Mouse (Mus musculus): ENCODE results near the gene Tmem178b. TPM values are rescaled to one million over a fixed set of nuclear protein-coding genes. Genes with fewer than 3 reads are reported as not detected.

Tmem178b gene
- polyA plus RNA-seq, 1 experiment from 2014 or later = 33.1 TPM

DNA sequence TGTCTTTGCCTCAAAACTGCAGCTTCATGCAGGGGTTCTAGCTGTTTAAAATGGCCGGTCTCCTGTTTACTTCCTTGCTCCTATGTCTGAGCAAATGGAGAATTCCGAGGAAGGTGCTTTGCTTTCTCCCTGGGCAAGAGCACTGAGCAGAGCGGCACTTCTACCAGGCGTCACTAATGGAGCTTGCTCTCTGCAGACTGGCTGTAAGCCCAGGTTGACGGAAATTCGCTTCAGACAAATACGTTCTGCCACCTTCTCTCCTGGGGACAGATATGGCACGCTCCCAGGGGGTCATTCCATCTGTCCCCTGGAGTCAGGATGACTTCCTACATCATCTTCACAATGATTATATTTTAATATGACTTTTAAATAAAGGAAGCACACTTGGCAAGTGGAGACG, 271.3 kb downstream of the Tmem178b start:
- Histone ChIP-seq H3K4me3 (no peak overlapping the region), H3K9me3 (no peaks in the 10 kb centered on the region), H3K27me3 (no peaks in the 10 kb centered on the region), H3K36me3 (no peaks in the 10 kb centered on the region), H3K4me1 (replicated peaks) (0 out of 2 replicates have a peak, but pooled peaks cover 4% of the 10 kb centered on the region), H3K27ac (replicated peaks) (no peak overlapping the region), H3K9ac (no peak overlapping the region), H3K4me2 (no peak overlapping the region)
- 68% methylated on average over 9 of the region's 9 CpGs for WGBS
- no peak; the same call in 1 of the 2 replicates for ATAC-seq (ENCODE audit: low FRiP score, low read depth)

DNA sequence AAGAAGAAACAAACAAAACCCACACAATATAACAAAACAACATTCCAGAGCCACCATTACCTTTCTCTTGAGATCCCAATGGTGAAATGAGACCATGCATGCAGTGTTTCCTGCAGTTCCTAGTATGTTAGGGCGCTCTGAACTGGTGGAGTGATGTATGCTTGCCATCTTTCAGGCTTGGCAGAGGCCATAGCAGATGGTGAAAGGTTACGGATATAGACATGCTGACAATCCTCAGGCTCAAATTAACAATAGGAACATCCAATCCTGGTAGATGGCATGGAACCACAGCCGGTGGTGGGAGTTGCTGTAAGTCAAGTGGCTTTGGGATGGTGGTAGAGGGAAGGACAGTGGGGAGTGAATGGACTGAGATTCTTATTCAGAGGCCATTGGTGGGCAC, 272.5 kb downstream of the Tmem178b start:
- 87% methylated on average over 3 of the region's 3 CpGs for WGBS
- H3K9me3 ChIP-seq = no peaks in the 10 kb centered on the region
- H3K27me3 ChIP-seq = no peaks in the 10 kb centered on the region
- ATAC-seq (ENCODE audit: low FRiP score, low read depth) = no peak
- no peak overlapping the region for H3K27ac ChIP-seq (replicated peaks)
- H3K4me1 ChIP-seq (replicated peaks) = 0 out of 2 replicates have a peak, but pooled peaks cover 4% of the 10 kb centered on the region
- H3K36me3 ChIP-seq = no peaks in the 10 kb centered on the region
- no peak overlapping the region for H3K9ac ChIP-seq
- H3K4me2 ChIP-seq = no peak overlapping the region
- no peak overlapping the region for H3K4me3 ChIP-seq

DNA sequence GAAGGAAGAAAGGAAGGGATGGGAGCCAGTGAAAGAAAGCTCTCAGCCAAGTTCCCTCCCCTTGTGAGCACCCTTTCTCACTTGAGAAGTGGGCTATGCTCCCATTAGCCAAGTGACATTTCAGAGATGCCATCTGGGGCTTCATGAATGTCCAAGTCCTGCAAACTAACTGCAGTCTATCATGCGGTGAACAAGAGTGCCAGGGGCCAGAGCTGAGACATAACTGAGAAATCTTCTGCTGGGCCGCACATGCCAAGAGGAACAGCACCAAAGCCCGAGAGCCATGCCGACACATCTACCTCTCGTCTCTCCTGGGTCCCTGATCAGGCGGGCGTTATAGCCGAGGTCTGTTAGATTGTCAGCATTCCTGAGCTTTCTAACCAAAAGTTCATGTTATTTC, 279.2 kb downstream of the Tmem178b start:
- H3K9ac ChIP-seq = no peak overlapping the region
- H3K4me2 ChIP-seq = no peak overlapping the region
- ATAC-seq (ENCODE audit: low FRiP score, low read depth) = 0 out of 2 replicates have a peak, but pooled peaks have one; percentile 38
- no peaks in the 10 kb centered on the region for H3K9me3 ChIP-seq
- H3K4me1 ChIP-seq (replicated peaks) = no peaks in the 10 kb centered on the region
- H3K27ac ChIP-seq (replicated peaks) = no peak overlapping the region
- H3K4me3 ChIP-seq = no peak overlapping the region
- no peaks in the 10 kb centered on the region for H3K27me3 ChIP-seq
- 88% methylated on average over 8 of the region's 8 CpGs for WGBS
- no peaks in the 10 kb centered on the region for H3K36me3 ChIP-seq

DNA sequence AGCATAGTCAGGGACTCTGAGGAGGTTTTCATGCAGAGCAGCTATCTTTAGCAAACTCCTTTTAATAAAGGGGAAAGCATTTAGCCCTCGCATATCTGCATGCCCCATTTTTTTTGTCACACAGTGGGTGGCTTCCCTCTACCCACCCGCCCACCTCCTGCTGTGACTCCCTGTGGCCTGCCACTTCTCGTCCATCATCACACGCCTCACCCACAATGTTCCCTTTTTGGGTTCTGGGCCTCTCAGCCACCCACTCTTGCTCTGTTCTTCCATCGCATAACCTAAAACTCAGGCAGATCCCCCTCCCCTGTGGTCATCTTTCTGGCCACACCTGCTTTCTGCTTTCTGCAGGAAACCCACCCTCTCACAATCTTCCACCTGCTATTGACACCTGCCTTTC, 288.3 kb downstream of the Tmem178b start:
- Histone ChIP-seq H3K27me3 (no peaks in the 10 kb centered on the region), H3K4me3 (no peak overlapping the region), H3K27ac (replicated peaks) (no peak overlapping the region), H3K36me3 (no peaks in the 10 kb centered on the region), H3K9ac (no peak overlapping the region), H3K4me1 (replicated peaks) (no peaks in the 10 kb centered on the region), H3K4me2 (no peak overlapping the region), H3K9me3 (no peaks in the 10 kb centered on the region)
- WGBS = 77% methylated on average over 5 of the region's 5 CpGs
- ATAC-seq (ENCODE audit: low FRiP score, low read depth) = no peak; the same call in 1 of the 2 replicates

DNA sequence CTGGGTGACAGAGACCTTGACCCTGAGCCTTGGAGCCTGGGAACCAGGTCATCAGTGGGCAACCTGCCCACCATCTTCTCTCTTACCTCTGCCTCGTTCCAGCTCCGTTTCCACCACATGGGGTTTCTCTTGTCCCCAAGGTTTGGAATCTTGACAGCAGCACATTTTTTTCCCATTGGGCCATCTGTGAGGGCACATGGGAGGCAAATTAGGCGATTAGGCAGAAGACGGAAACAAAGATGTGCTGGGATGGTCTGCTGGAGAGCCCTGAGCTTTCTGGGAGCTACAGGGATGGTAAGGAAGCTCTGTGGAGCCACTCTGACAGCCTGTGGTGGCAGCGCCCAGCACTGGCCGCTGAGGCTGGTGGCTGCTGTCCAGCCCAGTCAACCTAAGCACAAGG, 300.5 kb downstream of the Tmem178b start:
- no peak for ATAC-seq (ENCODE audit: low FRiP score, low read depth)
- H3K27ac ChIP-seq (replicated peaks) = no peak overlapping the region
- WGBS = 60% methylated on average over 6 of the region's 6 CpGs

DNA sequence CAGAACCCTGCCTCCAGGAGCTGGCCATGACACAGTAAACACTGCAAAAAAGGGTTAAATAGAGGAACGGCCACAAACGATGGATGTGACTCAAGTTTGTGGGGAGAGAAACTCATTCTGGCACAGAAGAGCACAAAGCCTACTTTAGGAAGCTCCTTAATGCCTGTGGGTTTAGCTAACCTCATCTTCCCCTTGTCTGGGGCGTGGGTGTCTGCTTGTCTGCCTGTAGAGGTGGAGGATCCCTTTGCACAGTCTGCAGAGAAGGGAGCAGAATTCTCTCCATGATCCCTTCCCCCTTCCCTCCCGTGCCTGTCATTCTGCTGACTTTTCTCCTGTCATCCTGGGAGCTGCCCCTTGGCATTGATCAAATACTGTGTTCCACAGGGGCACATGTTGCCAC, 304.8 kb downstream of the Tmem178b start:
- no peak overlapping the region for H3K4me2 ChIP-seq

More for the DNA sequence above, 300.5 kb downstream of the Tmem178b start:
- no peak overlapping the region for H3K4me2 ChIP-seq
- H3K27me3 ChIP-seq = no peaks in the 10 kb centered on the region
- peaks cover 17% of the 10 kb centered on the region for H3K4me1 ChIP-seq (replicated peaks)
- H3K9me3 ChIP-seq = no peaks in the 10 kb centered on the region
- no peaks in the 10 kb centered on the region for H3K36me3 ChIP-seq
- no peak overlapping the region for H3K4me3 ChIP-seq
- H3K9ac ChIP-seq = no peak overlapping the region

DNA sequence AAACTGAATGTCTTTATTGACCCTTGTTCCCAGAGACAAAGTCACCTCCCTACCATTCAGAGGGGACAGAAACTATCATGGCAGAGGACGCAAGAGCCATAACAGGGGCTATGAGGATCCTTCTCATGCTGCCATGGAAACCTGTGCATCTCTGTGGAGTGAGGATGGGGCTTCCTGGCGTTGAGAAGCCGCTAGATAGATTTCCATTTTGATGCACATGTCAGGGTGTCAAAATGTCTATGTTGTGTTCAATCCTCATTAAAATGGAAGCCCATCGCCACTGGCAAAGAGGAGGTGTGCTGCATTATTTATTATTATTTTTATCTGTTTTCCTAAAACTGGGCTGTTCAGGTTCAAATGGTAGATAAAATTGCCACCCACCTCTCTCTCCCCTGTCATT, 307.5 kb downstream of the Tmem178b start:
- Histone ChIP-seq H3K9me3 (no peaks in the 10 kb centered on the region), H3K9ac (no peak overlapping the region), H3K4me1 (replicated peaks) (peaks cover 19% of the 10 kb centered on the region), H3K27me3 (no peaks in the 10 kb centered on the region), H3K27ac (replicated peaks) (no peak overlapping the region), H3K4me2 (no peak overlapping the region), H3K36me3 (no peaks in the 10 kb centered on the region), H3K4me3 (no peak overlapping the region)
- WGBS = 74% methylated on average over 4 of the region's 4 CpGs
- ATAC-seq (ENCODE audit: low FRiP score, low read depth) = no peak

More for the DNA sequence above, 304.8 kb downstream of the Tmem178b start:
- ATAC-seq (ENCODE audit: low FRiP score, low read depth) = no peak
- Histone ChIP-seq H3K27me3 (no peaks in the 10 kb centered on the region), H3K36me3 (no peaks in the 10 kb centered on the region), H3K4me3 (no peak overlapping the region), H3K27ac (replicated peaks) (no peak overlapping the region), H3K9me3 (no peaks in the 10 kb centered on the region), H3K9ac (no peak overlapping the region), H3K4me1 (replicated peaks) (peaks cover 19% of the 10 kb centered on the region)
- WGBS = 58% methylated on average over 4 of the region's 4 CpGs

DNA sequence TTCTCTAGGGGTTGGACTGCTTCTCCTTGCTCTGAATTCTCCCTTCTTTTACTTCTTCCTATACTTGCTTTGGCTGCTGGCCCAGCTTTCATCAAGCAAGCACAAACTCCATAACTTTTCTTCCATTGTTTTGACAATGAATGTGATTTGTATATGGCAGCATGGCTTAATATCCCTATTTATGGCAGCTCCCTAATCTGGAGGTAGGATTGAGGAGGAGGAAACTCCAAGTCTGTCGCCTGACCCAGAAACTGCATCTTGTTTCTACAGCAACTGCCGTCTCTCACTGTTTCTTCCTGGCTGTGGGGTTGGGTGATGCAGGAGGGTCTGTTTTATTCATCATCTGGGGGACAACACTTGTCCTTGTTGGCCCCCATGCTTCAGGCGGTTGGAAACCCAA, 327.6 kb downstream of the Tmem178b start:
- Histone ChIP-seq H3K27me3 (no peaks in the 10 kb centered on the region), H3K9me3 (no peaks in the 10 kb centered on the region), H3K9ac (no peak overlapping the region), H3K36me3 (no peaks in the 10 kb centered on the region), H3K27ac (replicated peaks) (no peak overlapping the region), H3K4me2 (no peak overlapping the region), H3K4me1 (replicated peaks) (peaks cover 6% of the 10 kb centered on the region; the same call in 1 of the 2 replicates), H3K4me3 (no peak overlapping the region)
- 69% methylated on average over 3 of the region's 3 CpGs for WGBS
- ATAC-seq (ENCODE audit: low FRiP score, low read depth) = no peak

DNA sequence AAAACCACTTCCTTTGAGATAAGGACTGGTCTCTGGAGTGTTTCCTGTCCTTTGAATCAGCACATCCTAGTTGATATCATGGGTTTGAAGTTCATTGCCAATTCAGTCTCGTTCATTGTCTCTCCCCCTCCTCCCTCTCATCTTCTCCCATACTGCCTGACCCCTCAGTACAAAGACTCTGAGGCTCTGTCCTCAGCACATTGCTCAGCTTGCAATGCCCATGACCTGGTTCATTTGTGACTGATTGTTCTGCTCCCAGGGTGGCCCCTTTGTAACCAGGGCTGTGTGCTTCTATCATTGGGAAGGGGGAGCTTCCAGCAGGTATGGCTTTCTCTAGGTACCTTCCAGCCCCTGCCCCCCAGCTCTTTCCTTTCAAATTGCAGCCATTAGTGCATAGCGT, 329.5 kb downstream of the Tmem178b start:
- no peaks in the 10 kb centered on the region for H3K27me3 ChIP-seq

DNA sequence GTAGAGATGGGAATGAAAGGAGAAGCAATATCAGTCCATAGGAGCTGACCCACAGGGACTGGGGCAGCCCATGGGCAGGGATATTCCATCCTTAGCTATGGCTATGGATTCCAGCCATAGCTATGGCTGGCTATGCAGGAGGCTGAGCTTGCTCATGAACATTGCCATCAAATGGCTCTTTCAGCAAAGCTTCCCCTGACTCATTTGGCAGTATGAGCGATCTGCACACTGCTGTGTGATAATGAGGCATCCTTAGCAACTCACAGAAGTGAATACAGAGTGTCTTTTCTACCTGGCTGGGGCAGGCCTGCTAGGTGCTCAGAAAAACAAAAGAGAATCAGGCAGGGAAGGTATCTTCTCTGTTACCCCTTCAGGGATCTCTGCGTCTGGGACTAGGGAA, 332.3 kb downstream of the Tmem178b start:
- H3K9ac ChIP-seq = no peak overlapping the region
- 71% methylated on average over 2 of the region's 2 CpGs for WGBS
- no peaks in the 10 kb centered on the region for H3K9me3 ChIP-seq
- H3K27me3 ChIP-seq = no peaks in the 10 kb centered on the region
- H3K4me3 ChIP-seq = no peak overlapping the region
- H3K36me3 ChIP-seq = peaks cover 7% of the 10 kb centered on the region
- 0 out of 2 replicates have a peak, but pooled peaks cover 4% of the 10 kb centered on the region for H3K4me1 ChIP-seq (replicated peaks)
- H3K27ac ChIP-seq (replicated peaks) = no peak overlapping the region
- no peak for ATAC-seq (ENCODE audit: low FRiP score, low read depth)
- no peak overlapping the region for H3K4me2 ChIP-seq

More for the DNA sequence above, 329.5 kb downstream of the Tmem178b start:
- 36% methylated on average over 2 of the region's 2 CpGs for WGBS
- Histone ChIP-seq H3K36me3 (no peaks in the 10 kb centered on the region), H3K9ac (no peak overlapping the region), H3K27ac (replicated peaks) (no peak overlapping the region), H3K9me3 (no peaks in the 10 kb centered on the region), H3K4me3 (no peak overlapping the region), H3K4me1 (replicated peaks) (0 out of 2 replicates have a peak, but pooled peaks cover 4% of the 10 kb centered on the region), H3K4me2 (no peak overlapping the region)
- no peak for ATAC-seq (ENCODE audit: low FRiP score, low read depth)

DNA sequence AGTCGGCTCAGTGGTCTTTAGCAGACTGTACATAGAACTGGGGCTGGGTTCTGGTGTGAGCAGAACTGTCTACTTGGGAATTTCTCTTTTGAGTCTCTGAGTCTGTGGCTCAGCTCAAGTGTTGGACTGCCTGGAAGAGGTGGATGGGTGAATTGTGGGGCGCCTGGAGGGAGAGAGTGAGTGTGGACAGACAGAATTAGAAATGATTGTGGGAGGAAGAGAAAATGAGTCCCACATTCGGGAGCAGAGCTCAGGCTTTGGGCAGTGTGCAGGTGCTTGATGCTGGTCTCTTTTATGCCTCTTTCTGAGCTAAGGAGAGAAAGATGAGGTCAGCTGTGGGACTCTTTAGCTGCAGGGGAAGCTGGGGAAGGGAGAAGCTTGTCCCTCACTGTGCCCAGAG, 334.9 kb downstream of the Tmem178b start:
- Histone ChIP-seq H3K4me1 (replicated peaks) (0 out of 2 replicates have a peak, but pooled peaks cover 4% of the 10 kb centered on the region), H3K9ac (no peak overlapping the region), H3K36me3 (peaks cover 7% of the 10 kb centered on the region), H3K4me2 (no peak overlapping the region), H3K4me3 (no peak overlapping the region), H3K9me3 (no peaks in the 10 kb centered on the region), H3K27me3 (no peaks in the 10 kb centered on the region), H3K27ac (replicated peaks) (no peak overlapping the region)
- WGBS = 94% methylated on average over 3 of the region's 3 CpGs
- ATAC-seq (ENCODE audit: low FRiP score, low read depth) = no peak

DNA sequence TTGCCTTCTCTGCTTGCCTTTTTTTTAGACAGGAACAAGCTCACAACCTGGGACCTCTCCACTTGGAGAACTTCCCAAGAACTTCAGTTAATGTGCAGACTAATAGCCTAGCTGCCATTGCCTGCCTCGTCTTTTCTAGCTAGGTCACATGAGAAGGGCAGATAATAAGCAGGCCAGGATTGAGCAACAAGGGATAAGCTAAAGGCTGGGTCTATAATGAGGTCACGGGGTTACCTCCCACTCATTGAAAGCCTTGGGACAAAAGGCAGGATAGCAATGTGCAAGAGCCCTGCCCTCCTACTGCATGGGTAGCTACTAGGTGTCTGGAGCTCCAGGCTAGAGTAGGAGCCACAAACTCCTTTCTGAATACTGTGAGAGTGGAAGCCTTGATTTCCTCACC, 336.1 kb downstream of the Tmem178b start:
- H3K9me3 ChIP-seq = no peaks in the 10 kb centered on the region
- no peak overlapping the region for H3K4me2 ChIP-seq
- 0 out of 2 replicates have a peak, but pooled peaks cover under 1% of the 10 kb centered on the region for H3K4me1 ChIP-seq (replicated peaks)
- no peaks in the 10 kb centered on the region for H3K27me3 ChIP-seq
- ATAC-seq (ENCODE audit: low FRiP score, low read depth) = no peak
- H3K4me3 ChIP-seq = no peak overlapping the region
- H3K27ac ChIP-seq (replicated peaks) = no peak overlapping the region
- WGBS = 61% methylated on average over 2 of the region's 2 CpGs
- peaks cover 7% of the 10 kb centered on the region for H3K36me3 ChIP-seq
- no peak overlapping the region for H3K9ac ChIP-seq

DNA sequence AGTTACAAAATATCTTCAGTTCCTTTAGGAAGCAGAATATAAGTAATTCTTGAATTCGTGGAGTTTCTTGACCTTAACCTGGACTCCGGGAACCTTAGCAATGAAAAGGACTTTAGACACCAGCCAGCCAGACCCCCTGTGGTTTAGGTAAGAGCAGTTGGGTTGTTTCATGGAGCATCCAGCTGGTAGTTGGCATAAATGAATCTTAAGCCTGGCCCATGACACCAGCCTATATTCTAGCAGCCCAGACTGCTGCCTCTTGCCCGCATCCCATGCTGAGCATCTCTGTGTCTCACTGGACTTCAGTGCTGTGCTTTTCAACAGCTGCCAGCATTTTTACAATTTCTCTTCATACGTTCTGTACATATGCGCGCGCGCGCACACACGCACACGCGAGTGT, 344.1 kb downstream of the Tmem178b start:
- ATAC-seq (ENCODE audit: low FRiP score, low read depth) = no peak
- WGBS = 89% methylated on average over 12 of the region's 12 CpGs

More for the DNA sequence above, 344.1 kb downstream of the Tmem178b start:
- Histone ChIP-seq H3K27me3 (no peaks in the 10 kb centered on the region), H3K4me2 (no peak overlapping the region), H3K9ac (no peak overlapping the region), H3K27ac (replicated peaks) (no peak overlapping the region), H3K9me3 (no peaks in the 10 kb centered on the region), H3K4me3 (no peak overlapping the region), H3K36me3 (no peaks in the 10 kb centered on the region), H3K4me1 (replicated peaks) (no peaks in the 10 kb centered on the region)

Data from hindbrain, embryonic 15.5 days (tissue).